Comparison of ENCODE assay signal across 16 mouse cellular contexts in genomic region chr16:23376189-23376588, GRCm38 (mm10). TPM values are rescaled to one million over a fixed set of nuclear protein-coding genes. Genes with fewer than 3 reads are reported as not detected.
DNase-seq lines count a peak whose midpoint lies in the region; ATAC-seq lines count a peak whose summit lies in the region.
"Had no signal": no experiment of that assay in that cellular context is flagged by ENCODE, and none has a peak within 500 bp of the region (broad histone marks: within the 10 kb centered on the region; RNA-seq: fewer than 3 reads in every experiment).

No protein-coding gene starts in this region.

- H3K4me3 ChIP-seq in embryonic facial prominence, embryonic 14.5 days (ENCODE audit: low read depth, low read length) = no peak overlapping the region
- no peak overlapping the region for H3K4me3 ChIP-seq in embryonic facial prominence, embryonic 10.5 days
- H3K4me3 ChIP-seq: neural tube, embryonic 15.5 days had no signal

- H3K4me1 ChIP-seq in embryonic facial prominence, embryonic 14.5 days (ENCODE audit: control insufficient read depth, insufficient read depth, low read length) = 0 out of 2 replicates have a peak, but pooled peaks cover 3% of the 10 kb centered on the region
- no peaks in the 10 kb centered on the region for H3K4me1 ChIP-seq in embryonic facial prominence, embryonic 10.5 days
- H3K4me1 ChIP-seq: neural tube, embryonic 15.5 days had no signal

- no peak overlapping the region for H3K9ac ChIP-seq in embryonic facial prominence, embryonic 14.5 days (ENCODE audit: low read depth, low read length)
- H3K9ac ChIP-seq: neural tube, embryonic 15.5 days had no signal

- 57% methylated on average over 10 of the region's 10 CpGs for WGBS in embryonic facial prominence, embryonic 14.5 days
- WGBS in embryonic facial prominence, embryonic 10.5 days = 67% methylated on average over 10 of the region's 10 CpGs

- H3K27ac ChIP-seq in embryonic facial prominence, embryonic 14.5 days (replicated peaks; ENCODE audit: low read depth, low read length) = no peak overlapping the region
- no peak overlapping the region for H3K27ac ChIP-seq in embryonic facial prominence, embryonic 10.5 days (replicated peaks)
- H3K27ac ChIP-seq: neural tube, embryonic 15.5 days had no signal

- no peak overlapping the region for H3K4me2 ChIP-seq in embryonic facial prominence, embryonic 14.5 days (ENCODE audit: low read depth, low read length)
- H3K4me2 ChIP-seq: neural tube, embryonic 15.5 days had no signal

- no peak for ATAC-seq in embryonic facial prominence, embryonic 14.5 days (ENCODE audit: low read depth)
- ATAC-seq: forebrain, embryonic 16.5 days had no signal

- no peaks in the 10 kb centered on the region for H3K27me3 ChIP-seq in embryonic facial prominence, embryonic 14.5 days (replicated peaks; ENCODE audit: control insufficient read depth, insufficient read depth, low read length)
- no peaks in the 10 kb centered on the region for H3K27me3 ChIP-seq in embryonic facial prominence, embryonic 10.5 days (replicated peaks; ENCODE audit: low read depth, poor library complexity, severe bottlenecking)
- H3K27me3 ChIP-seq: neural tube, embryonic 15.5 days had no signal

- DNase-seq in embryonic facial prominence, embryonic 14.5 days (ENCODE audit: low spot score) = peak; percentile 42
- no peak for DNase-seq in embryonic facial prominence, embryonic 10.5 days (ENCODE audit: low spot score)
- peak; percentile 6 for DNase-seq in kidney, adult 9 months
- DNase-seq in kidney, postnatal 10 days = no peak
- peak; percentile 42 for DNase-seq in lung, postnatal 10 days
- DNase-seq in lung, postnatal 4 days = no peak
- DNase-seq in Muller cell, postnatal 12 days (ENCODE audit: inconsistent ontology term) = no peak
- DNase-seq in frontal cortex, postnatal 10 days (ENCODE audit: low spot score in 2 of 2) = no peak
- DNase-seq: B cell, adult 2 months; cerebellum, postnatal 36 days; heart, postnatal 4 days; thymus, adult 2 months had no signal

- no peaks in the 10 kb centered on the region for H3K36me3 ChIP-seq in embryonic facial prominence, embryonic 14.5 days (ENCODE audit: control insufficient read depth, insufficient read depth, low read length)
- no peaks in the 10 kb centered on the region for H3K36me3 ChIP-seq in embryonic facial prominence, embryonic 10.5 days (replicated peaks)
- H3K36me3 ChIP-seq: neural tube, embryonic 15.5 days had no signal

- H3K9me3 ChIP-seq in embryonic facial prominence, embryonic 14.5 days (ENCODE audit: control insufficient read depth, low read length) = no peaks in the 10 kb centered on the region
- no peaks in the 10 kb centered on the region for H3K9me3 ChIP-seq in embryonic facial prominence, embryonic 10.5 days
- H3K9me3 ChIP-seq: neural tube, embryonic 15.5 days had no signal

RNA-seq across cellular contexts. Expression of gene Rtp1, which starts 52.7 kb away (rescaled TPM):
- 2.0 and 2.4 TPM in 2 replicates for polyA plus RNA-seq in embryonic facial prominence, embryonic 14.5 days (2014; fragmentation: Nextera tagmentation; extraction: Ambion mirVana)
- not detected in 2 replicates for polyA plus RNA-seq in embryonic facial prominence, embryonic 10.5 days (2016; fragmentation: Nextera tagmentation; extraction: Ambion mirVana)
- polyA plus RNA-seq: forebrain, embryonic 16.5 days; intestine, embryonic 14.5 days; limb, embryonic 14.5 days; neural tube, embryonic 15.5 days had no signal

Comparison
In these comparisons a context has a peak if more than half of its experiments do, and no peak if none do; other contexts are left out.
1. DNase-seq: peak in embryonic facial prominence, embryonic 14.5 days (single experiment), kidney, adult 9 months (single experiment) and lung, postnatal 10 days (single experiment); none in embryonic facial prominence, embryonic 10.5 days (single experiment), kidney, postnatal 10 days (single experiment), lung, postnatal 4 days (0 of 2), Muller cell, postnatal 12 days (single experiment) and frontal cortex, postnatal 10 days (0 of 2).